Mouse (Mus musculus) CD4-positive, CD25-positive, alpha-beta regulatory T cell, adult 2 months (primary cell): ENCODE data around the gene St7l.

ENCODE experiments used
- DNase-seq: peaks from one replicate; pipeline ENCODE4 v3.0.0-alpha.2; 2012; ENCODE audit warnings: low read depth, low spot score

St7l gene

DNA sequence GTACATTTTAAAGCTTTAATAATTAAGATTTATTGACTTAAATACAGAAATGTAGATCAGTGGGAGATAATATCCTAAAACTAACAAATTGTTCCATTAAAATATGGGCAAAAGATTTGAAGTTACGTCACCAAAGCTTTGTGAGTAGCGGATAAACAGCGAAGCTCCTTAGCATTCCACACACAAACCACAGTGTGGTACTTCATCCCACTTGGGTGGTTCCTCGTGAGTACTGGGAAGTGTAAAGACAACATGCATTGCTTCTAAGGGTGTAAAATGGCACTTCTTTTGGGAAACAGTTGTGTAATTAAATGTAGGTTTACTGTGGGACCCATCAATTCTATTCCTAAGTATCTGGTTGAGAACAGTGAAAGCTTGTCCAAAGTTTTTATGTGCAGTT lies 37.3 kb downstream of the St7l start:
- DNase-seq, result no peak

DNA sequence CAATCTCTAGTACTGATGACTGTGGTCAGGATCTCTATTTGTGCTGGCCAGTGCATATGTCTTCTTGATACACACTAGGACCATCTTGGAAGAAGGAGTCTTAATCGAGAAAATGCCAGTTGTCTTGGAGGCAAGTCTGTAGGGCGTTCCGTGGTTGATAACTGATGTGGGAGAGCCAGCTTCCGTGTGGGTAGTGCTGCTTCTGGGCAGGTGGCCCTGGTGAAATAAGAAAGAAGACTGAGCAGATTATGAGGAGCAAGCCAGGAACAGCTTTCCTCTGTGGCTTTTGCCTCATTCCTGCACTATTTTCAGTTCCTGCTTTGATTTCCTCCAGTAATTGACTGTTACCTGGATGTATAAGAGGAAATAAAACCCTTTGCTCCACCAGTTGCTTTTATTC lies 41.6 kb downstream of the St7l start:
- no peak for DNase-seq

DNA sequence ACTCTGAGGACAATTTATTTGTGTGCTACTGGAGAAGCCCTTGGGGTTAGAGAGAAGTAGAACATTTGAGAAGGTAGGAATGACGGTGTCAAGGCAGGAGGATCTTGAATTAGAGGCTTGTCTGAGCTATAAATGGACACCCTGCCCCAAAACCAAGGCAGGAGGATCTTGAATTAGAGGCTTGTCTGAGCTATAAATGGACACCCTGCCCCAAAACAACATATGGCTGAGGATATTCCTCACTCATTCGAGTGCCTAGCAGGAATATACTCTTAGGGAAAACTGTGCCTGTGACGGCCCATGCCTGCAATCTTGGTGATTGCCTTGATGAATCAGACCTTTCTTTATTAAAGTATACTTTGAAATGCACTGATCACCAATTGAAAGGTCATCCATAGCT lies 42.2 kb downstream of the St7l start:
- DNase-seq, result no peak

DNA sequence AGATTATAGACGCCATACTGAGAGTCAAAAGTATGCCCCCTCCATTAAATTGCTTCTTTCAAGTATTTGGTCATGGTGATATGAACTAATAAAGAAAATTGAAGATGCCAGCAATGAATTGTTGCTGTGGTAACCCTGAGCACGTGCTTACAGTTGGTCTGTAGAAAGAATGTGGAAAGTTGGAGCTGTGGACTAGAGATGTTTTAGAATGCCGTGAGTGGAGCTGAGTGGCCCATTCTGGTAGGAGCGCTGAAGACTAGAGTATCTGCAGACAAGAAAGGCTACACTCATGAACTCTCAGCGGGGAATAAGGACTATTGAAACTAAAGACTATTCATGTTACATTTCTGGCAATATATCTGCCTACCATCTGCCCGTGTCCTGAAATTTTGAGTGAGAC lies 45.4 kb downstream of the St7l start:
- DNase-seq, result no peak

DNA sequence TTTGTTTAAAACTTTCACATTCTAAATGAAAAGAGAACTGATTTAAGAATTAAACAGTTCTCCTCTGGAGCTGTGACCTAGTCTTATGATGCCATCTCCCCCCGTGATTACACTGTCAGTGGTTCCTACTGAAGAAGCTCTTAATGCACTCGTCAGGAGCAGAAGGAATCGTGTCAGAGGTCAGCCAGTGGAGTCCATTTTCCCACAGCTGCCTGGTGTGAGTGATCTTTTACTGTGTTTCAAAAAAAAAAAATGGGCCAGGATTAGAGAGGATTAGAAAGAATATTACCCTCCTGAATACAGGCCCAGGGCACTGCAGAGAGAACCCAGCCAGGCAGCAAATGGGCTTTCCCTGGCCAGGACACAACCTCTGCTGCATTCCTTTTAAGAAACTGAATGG lies 51.2 kb downstream of the St7l start:
- no peak for DNase-seq

DNA sequence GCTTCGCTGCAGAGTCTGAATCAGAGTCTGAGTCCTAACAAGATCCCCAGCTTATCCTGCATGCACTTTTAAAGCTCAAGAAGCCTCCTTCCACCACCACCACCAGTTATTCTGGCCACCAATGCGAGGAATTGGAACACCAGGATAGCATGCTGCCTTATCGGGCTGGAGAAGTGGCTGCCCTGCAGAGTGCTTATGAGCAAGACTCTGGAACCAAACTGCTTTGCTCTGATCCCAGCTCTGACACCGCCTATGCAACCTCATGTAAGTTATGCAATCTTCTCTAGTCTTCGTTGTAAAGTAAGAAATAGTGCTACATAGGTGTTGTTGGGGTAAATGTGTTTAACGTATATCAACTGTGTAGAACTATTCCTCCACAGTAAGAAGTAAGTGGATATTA lies 65.6 kb downstream of the St7l start:
- DNase-seq, result no peak

DNA sequence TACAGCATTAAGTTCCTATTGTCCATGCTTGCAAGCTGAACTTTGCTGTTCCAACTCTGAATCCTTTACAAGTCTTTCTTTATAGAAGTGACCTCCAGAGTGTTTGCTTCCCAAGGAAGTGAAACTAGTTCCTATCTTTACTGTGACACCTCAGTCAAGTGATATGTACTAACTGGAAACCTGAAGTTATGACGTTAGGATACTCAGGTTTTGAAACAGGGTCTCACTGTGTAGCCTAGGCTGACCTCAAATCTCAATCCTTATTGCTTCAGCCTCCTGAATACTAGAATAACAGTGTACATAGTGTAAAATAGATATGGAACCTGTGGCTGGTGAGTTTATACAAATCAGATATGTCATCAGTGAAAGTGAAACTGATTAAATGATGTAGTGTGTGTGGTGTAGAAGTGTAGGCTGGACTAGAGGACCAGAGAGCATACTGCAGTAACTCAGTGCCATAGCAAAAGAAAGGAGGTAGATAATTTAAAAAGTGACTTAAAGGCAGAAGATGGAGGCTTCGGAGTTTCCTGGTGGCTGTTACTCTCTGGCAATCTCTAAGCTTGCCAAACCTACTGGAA lies 74.0 kb downstream of the St7l start:
- no peak for DNase-seq

DNA sequence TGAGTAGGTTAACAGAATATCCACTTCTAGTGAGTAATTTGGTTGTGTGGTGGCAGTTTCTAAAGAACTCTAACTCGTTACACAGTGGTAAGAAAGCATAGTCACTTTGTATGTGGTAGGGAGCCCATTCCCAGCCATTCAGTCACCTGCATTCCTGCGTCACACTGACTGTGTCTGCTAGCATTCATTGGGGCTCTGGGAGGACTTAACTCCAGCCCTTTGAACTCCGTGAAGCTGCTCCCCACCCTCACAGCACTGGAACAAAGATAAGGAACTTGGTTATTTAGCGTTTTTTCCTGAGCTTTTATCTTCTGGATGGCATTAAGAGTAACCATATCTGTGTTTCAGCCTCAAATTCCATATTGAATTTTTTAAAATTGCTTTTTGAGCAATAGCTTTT lies 74.5 kb downstream of the St7l start:
- no peak for DNase-seq

DNA sequence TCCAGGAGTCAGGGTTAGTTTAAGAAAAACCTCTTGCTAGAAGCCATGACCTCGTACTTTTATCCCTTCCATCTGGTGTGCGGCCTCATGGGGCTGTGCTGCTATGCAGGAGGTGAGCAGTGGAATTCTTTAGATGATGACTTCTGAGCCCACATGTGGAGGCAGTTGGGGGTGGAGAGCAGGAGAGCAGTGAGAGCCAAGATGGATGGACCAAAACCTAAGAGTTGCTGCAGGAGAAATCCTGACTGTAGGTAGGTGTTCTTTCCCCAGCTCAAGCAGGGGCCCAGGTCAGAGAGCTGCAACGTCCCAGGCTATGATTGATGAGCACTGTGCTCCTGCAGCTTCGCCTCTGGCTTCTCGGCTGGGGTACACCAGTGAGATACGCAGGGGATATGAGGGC lies 76.9 kb downstream of the St7l start:
- no peak for DNase-seq

DNA sequence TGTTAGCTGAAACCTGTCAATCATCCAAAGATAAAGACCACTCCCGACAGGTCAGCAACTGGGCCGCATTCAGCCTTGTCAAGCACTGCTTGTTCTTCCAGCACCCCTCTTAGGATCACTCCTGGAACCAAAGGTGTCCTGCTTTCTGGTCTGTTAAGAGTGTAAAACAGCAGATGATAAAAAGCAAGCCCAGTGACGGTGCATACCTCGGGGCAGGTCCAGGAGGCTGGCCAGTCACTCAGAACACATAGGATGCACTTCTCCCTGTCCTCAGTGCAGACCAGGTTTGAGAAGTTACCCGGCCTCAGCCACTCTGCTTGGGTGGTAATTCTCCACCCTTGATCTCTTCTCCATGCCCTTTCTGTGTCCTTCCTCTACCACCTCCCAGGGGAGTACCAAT lies 78.9 kb downstream of the St7l start:
- DNase-seq, result no peak

DNA sequence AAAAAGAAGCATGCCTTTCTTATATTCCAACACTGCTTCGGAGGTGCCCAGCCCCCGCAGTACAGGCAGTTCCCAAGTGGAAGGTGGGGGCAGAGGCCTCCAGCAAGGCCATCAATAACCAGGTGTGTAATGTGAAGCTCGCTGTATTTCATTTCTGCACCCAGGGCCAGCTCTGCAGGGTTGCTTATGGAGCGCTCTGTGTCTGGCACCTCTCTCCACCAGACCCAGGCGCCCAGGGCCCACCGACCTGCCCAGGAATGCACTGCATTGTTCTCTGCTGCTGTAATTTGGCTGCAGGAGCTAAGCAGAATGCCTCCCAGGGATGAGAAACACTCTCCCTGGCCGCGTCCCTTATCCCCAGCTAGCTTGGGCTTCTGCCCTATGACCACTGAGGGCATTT lies 79.5 kb downstream of the St7l start:
- DNase-seq, result no peak

DNA sequence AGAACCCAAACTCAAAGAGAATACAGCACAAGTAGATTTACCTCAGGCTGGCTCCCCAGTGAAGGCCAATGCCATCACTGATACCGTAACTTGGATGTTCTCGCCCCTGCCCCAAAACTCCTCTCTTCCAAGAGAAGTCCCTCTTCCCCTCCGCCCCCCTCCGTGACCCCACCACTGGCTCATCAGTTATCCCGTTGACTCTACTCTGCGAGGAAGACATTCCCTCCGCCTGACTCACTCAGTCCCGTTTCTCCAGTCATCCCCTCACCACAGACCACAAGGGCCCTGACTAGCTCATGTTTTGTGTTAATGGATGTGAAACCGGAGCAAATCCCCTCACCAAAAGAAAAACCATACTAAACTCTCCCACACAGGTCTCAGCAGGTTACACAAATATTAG lies 81.1 kb downstream of the St7l start:
- DNase-seq, result no peak

DNA sequence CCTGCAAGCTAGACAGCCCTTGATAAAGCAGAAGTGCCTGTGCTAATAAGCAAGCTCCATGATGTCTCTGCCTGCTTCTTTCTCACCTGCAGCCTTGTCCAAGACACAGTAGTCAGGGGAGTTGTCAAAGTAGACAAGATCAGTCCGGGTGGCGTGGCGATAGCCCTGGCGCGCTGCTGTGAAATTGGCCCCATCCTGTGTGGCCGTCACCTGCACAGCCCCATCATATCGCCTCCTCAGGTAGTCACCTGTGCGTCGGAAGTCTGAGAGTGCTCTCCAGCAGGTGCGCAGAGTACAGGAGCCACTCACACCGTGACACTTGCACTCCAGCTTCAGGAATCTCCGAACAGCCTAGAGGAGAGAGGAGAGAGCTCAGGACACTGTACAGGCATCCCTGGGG lies 87.1 kb downstream of the St7l start:
- DNase-seq, result no peak

DNA sequence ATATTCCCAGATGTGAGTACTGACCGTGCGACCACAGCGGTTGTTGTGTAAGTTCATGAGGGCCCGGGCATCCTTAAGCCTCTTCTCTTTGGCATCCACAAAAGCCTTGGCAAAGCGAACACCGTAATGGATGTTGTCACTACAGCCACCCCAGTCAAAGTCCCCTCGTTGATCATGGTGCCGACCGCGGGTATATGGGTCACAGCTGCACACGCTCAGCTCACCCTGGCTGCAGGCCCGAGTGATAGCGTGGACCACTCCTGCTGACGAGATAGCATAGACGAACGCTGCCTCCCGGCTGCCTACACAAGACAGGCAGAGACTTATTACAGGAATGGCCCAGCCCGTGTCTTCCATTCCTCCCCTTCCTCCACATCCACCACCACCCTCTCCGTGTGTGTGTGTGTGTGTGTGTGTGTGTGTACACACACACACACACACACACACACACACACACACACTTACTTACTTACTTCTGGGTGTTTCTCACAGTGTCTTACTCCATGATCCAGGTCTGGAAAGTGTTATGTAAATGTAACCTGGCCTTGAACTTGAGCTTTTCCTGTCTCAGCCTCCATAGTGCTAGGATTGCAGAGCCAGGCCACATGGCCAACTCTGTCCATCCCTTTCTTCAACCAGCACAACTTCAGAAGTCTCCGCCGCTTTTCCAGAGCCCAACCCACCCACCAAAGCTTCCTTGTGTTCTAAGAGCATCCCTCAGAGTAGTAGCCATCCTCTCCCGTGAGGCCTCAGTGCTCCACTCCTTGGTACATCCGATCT lies 89.3 kb downstream of the St7l start:
- no peak for DNase-seq

DNA sequence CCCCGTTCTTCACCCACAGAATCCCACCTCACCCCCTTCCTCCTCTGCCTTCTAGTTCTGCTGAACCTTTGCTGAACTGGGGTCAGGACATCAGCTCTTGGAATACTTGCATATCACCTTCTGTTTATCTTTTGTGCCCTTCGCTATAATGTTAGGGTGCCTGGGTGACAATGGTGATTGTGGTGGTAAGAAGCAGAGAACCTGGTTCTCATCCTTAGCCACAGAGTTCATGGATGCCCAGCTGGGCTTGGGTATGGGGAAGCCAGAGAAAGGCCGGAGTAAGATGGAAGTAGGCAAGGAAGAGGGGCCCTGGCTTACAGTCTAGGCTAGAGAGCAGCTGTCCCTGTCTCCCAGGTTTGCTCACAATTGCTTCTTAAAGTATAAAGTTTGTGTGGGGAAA lies 90.3 kb downstream of the St7l start:
- no peak for DNase-seq

DNA sequence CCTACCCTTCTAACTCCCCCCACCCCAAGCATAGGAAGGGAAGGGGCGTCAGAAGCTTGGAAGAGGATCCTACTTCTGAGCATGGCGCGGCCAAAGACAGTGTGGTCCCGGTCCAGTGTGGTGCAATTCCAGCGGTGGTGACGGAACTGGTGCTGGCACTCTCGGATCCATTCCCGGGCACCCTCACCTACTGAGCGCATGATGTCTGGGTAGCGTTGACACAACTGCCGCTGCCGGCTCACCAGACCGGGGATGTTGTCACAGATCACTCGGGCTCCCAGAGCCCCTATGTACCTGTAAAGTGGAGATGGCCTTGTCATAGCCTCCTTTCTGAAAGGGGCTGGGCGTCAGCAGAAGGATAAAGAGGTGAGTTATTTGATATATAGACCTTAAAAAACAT lies 90.7 kb downstream of the St7l start:
- no peak for DNase-seq

DNA sequence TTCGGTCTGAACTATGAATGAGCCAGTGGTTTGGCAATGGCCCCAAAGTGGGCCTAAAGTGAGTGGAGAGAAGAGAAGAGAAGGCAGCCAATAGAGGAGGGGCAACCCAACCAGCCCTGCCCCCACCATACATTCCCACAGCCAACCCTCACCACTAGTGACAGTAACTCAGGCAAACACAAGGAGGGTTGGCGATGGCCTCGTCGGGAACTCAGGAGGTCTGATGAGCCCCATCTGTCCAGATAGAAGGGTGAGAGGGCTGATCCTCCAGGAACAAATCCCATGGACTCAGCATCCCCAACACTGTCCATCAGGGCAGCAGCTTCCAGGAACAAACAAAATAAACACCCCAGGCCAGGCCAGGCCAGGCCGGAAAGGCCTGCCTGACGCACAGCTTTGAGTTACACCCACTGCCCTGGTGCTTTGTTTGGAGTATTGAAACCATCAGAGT lies 92.4 kb downstream of the St7l start:
- DNase-seq, result no peak

DNA sequence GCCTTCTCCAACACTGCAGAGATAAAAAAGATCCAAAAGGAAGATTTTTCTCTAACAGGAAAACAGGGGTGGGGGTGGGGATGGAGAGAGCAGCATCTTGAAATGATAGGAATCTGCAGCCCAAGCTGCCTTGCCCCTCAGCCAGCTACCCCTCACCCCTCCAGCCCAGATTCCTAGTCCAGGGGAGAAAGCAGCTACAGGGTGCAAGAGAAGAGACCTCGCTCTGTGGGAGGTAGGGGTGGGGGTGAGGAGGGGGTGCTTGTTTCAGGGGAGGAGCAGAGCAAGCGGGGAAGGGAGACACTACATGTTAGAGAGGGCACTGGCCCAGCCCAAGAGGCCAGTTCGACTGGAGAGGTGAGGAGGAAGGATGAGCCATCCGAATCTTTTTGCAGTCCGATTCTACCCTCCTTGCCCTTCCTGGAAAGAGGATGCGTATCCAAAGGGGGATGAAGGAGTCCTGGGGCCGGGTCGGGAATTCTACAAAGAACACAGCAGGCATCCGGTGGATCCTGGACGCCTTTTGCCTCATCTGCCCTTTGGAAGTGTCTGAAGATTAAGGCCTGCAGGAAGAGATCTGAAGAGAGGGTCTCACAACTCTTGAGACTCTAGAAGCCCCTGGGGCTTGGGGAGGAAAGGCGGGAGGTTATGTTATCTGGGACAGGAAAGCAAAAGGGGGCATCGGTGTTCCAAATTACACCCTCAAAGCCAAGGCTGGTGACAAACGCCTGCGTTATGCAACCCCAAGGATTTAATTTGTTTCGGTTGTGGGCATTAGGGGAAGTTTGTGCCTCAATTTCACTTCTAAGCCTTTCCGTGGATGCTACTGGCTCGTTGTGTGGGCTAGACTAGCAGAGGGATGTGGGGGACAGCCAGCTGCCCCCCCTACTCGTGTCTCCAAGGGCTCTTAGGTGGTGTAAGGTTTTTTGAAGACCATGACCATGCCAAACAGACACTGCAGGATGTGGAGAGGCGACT lies 96.5 kb downstream of the St7l start:
- DNase-seq, result no peak

DNA sequence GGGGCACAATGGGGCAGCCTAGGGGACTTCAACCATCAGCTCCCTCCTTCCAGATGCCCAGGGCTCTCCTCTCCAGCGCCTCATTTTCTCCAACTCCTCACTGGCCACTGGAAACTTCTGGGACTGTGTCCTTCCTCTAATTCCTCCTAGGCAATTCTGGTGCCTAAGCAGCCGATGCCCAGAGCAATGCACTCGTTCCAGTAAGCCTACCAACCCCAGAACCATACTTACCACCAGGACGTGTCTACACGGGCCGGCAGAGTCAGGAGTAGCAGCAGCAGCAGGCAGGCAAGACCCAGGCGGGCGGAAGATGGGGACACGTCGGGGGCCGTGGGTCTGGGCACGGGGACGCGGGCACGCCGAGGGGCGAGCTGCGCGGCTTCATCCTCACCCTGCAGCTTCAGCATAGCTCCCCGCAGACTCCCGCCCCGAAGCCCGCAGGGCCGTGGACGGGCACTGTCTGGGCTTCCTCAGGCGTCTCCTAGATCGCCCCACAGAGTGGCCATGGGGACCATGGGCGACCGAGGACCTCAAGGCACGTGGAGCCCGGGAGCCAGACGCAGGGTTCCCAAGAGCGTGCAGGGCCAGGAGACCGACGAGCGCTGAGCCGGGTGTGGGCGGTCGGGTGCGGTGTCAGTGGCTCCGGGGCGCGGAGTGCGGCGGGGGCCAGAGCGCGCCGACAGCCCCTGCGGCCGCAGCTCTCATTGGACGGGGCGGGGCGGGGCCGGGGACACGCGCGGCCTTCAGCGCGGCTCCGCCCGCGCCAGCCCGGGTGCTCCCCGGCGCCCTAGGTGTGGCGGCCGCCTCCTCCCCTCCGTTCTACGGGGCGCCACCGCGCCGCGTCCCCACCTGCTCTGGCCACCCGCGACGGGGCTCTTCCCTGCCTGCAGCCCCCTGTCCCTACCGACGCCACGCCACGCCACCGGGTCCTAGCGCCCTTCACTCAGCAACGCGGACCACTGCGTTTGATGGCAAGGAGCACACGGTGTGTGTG lies 97.6 kb downstream of the St7l start, which contains the start of gene Wnt2b:
Gene Wnt2b, minus strand, starts transcription at position 856 of the 994 bp plus-strand sequence.
- peak; percentile 46 for DNase-seq

DNA sequence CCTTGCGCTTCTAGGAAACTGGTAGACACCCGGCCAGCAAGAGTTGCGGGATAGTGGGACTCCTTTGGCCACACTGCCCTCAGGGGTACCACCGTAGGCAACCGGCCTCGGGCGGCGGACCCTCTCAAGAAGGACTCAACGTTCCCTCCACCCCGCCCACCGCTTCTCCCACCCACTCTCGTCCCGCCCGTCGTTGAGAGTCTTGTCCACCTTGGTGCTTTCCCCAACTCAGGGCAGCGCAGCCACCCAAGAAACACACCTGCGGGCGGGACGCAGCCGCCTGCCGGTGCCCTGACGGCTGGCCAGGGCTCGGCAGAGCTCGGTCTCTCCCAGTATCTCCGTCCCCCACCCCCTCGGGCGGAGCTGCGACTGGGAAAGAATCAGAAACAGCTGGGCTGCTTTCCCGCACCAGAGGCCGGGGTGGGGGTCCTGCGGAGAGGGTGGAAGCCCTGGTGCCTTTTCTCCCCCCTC lies 98.4 kb downstream of the St7l start:
- peak; percentile 25 for DNase-seq

DNA sequence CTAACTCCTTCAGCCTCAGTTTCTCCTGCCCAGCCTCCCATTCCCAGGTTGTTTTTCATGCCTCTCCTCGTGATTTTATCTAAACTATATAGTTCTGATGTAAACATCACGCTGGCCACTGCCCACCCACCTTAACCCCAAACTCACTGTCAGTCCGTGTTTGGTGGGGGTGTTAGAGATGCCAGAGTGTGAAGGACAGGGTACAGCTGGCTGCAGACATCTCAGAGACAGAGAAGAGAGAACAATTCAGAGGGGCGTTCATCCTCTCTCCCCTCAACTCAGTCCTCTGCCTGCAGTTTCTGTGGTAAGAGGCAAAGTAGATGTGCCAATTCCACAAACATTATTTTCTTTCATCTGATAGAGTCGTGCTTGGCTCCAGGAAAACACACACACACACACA lies 99.1 kb downstream of the St7l start:
- DNase-seq, result peak; percentile 10
